Mouse (Mus musculus) megakaryocyte, embryonic 14.5 days (primary cell): ENCODE measurements at regions not wholly inside any gene's neighbourhood (a gene's known extent, or its start where the extent isn't known, plus 50 kb on each side); places are given as distances from the start of the nearest gene placed in this dataset.

Experiments
- H3K27me3 ChIP-seq: replicated peaks from 2 replicates; pipeline ENCODE3; 2012; ENCODE audit warnings: inconsistent platforms
- H3K36me3 ChIP-seq: replicated peaks from 2 replicates; pipeline ENCODE3; 2012; ENCODE audit warnings: low read length, inconsistent platforms, mixed read lengths
- H3K4me1 ChIP-seq: 2 replicates; pipeline ENCODE4 v1.6.1; 2012; ENCODE audit warnings: inconsistent platforms
- H3K4me3 ChIP-seq: replicated peaks from 2 replicates; pipeline ENCODE3; 2012; ENCODE audit warnings: moderate library complexity, mild to moderate bottlenecking, inconsistent platforms
- H3K9me3 ChIP-seq: 2 replicates; pipeline ENCODE4 v1.6.1; 2012; ENCODE audit warnings: inconsistent platforms
- FLI1 ChIP-seq: IDR thresholded peaks from 2 replicates; pipeline ENCODE4 v1.6.1; 2012; ENCODE audit warnings: low read length, inconsistent platforms, mixed read lengths
- GATA1 ChIP-seq: IDR thresholded peaks from 3 replicates; pipeline ENCODE4 v1.6.1; 2012; ENCODE audit warnings: mixed read lengths, low read length, inconsistent platforms, borderline replicate concordance

DNA sequence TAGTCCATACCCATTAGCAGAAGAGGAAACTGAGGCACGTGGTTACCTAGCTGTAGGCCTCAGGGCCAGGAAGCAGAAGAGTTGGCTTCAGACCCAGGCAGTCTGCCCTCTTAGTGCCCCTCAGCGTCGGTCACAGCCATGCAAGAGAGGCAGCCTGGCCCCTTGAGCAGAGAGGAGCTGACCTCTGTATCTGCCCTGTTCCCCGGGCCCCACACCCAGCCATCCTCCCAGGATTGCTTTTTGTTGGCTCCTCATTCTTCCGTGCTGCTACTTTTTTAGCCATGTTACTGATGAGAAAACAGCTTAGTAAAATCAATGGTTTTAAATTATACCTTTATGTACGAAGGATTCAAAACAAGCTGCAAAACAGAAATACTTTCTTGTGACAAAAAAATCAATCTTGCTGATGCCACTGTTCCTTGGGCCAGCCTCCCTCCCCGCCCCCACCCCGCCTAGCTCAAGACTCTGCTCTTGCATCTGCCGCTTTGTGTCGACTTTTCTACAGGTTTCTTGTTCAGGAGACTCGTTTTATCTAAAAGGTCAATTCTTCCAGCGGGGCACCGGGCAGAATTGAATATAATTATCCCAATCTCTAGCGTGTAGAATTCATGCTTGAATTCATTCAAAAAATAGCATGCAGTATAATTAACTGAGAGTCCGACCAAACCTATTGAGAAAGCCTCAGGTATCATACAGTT, 70.8 kb downstream of the Sall1 start:
- Histone ChIP-seq H3K4me1 (no peaks in the 10 kb centered on the region), H3K27me3 (no peaks in the 10 kb centered on the region), H3K9me3 (peaks cover 9% of the 10 kb centered on the region; the same call in 1 of the 2 replicates), H3K4me3 (no peak overlapping the region), H3K36me3 (no peaks in the 10 kb centered on the region)
- TF ChIP-seq GATA1 = no peak
- TF ChIP-seq FLI1 = no peak

DNA sequence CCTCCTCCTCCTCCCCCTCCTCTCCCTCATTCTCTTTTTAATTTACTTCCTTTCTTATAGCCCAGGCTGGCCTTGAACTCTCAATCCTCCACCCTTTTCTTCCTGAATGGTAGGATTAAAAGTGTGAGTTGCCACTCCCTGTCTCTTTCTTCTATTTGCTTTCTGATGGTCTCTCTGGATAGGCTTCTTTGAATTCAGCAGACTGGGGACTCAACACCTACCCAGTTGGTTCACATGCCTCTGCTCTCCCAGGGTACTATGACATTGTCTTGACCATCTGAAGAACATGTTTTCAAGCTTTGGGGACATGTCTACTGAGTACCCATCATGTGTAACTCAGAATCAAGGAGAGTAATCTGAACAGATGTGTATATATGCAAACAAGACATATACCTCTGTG, 85.1 kb downstream of the Sall1 start:
- Histone ChIP-seq H3K27me3 (no peaks in the 10 kb centered on the region), H3K36me3 (no peaks in the 10 kb centered on the region), H3K4me1 (no peaks in the 10 kb centered on the region), H3K9me3 (peaks cover 35% of the 10 kb centered on the region), H3K4me3 (no peak overlapping the region)
- TF ChIP-seq GATA1 = no peak
- no peak for TF ChIP-seq FLI1

- Histone ChIP-seq H3K9me3 (peaks cover 59% of the 10 kb centered on the region), H3K4me1 (no peaks in the 10 kb centered on the region), H3K4me3 (no peak overlapping the region), H3K36me3 (no peaks in the 10 kb centered on the region), H3K27me3 (no peaks in the 10 kb centered on the region)
- no peak for TF ChIP-seq FLI1
- TF ChIP-seq GATA1 = no peak
Observed at GRCm38 (mm10) chr8:88953178-88953577, 90.8 kb downstream of the Sall1 start.

GRCm38 (mm10) chr8:88951829-88952155, 92.2 kb downstream of the Sall1 start:
- H3K9me3 ChIP-seq = peaks cover 54% of the 10 kb centered on the region
- H3K27me3 ChIP-seq = no peaks in the 10 kb centered on the region
- no peak overlapping the region for H3K4me3 ChIP-seq
- TF ChIP-seq FLI1 = no peak
- no peaks in the 10 kb centered on the region for H3K36me3 ChIP-seq
- no peaks in the 10 kb centered on the region for H3K4me1 ChIP-seq

DNA sequence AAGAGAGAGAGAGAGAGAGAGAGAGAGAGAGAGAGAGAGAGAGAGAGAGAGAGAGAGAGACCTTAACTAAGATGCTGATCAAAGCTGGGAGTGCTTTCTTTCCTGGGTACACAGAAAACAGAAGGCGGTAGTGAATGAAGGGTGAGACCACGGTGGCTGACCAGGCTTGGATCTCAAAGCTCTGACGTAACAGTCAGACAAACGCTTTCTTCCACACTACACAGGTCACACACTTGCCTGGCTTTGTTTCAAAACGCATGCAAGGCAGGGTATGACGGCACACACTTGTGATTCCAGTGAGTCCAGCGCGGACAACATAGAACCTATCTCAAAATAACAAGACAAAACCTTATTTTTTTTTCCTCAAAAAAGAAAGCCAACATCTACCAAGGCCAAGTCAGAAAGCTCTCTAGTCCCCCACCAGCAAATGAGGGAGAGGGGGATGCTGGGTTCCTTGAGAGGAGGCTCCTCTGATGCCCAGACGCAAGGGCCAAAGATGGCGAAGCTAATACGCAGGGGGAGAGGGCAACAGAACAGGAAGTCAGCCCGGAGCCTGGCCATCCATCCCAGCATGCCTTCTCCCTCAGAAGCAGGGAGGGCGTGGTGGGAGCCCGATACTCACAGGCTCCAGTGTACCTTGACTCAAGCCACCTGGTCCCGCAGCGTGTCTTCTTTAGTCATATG, 92.7 kb downstream of the Sall1 start:
- Histone ChIP-seq H3K9me3 (peaks cover 52% of the 10 kb centered on the region), H3K27me3 (no peaks in the 10 kb centered on the region), H3K4me1 (no peaks in the 10 kb centered on the region), H3K4me3 (no peak overlapping the region), H3K36me3 (no peaks in the 10 kb centered on the region)
- TF ChIP-seq GATA1 (no peak), FLI1 (no peak)

DNA sequence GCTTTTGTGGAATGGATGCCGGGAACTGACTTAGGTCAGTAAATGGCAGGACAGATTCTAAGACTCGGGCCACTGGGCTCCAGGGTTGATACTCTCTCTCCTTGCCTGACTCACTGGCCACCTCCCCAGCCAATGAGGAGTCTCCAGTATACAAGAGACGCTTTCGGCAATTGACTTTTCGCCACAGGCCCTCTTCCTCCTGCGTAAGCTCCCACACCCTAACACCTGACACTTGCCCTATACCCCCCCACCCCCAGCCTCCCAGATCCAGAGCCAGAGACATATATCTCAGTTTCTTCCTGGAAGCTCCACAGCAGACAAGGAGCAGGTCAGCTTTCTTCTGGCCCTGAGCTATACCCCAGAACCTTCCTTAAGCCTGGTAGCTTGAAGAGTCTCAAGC, 94.0 kb downstream of the Sall1 start:
- peaks cover 43% of the 10 kb centered on the region for H3K9me3 ChIP-seq
- H3K4me1 ChIP-seq = no peaks in the 10 kb centered on the region
- no peaks in the 10 kb centered on the region for H3K36me3 ChIP-seq
- H3K27me3 ChIP-seq = no peaks in the 10 kb centered on the region
- no peak overlapping the region for H3K4me3 ChIP-seq
- TF ChIP-seq FLI1 = no peak
- TF ChIP-seq GATA1 = no peak

DNA sequence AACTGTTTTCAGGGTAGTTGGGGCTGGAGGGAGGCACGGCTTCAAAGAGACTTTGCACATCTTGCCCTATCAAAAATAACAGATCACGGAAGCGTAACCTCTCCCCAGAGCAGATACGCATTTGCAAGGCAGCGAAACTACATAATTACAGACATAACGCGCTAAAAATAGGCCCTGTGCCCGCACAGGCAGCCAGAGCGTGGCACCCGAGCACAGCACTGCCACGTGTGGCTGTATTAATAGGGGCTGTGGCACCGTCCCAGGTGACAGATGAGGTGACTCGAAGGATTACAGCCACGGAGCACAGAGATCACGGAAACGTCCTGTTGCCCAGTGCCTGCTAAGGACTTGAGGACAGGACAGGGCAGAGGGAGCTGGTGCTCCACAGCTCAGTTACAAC, 95.0 kb downstream of the Sall1 start:
- H3K9me3 ChIP-seq = peaks cover 34% of the 10 kb centered on the region
- no peaks in the 10 kb centered on the region for H3K4me1 ChIP-seq
- H3K36me3 ChIP-seq = no peaks in the 10 kb centered on the region
- H3K4me3 ChIP-seq = peak overlapping the region; percentile 23
- TF ChIP-seq GATA1 (no peak), FLI1 (no peak)
- H3K27me3 ChIP-seq = no peaks in the 10 kb centered on the region

DNA sequence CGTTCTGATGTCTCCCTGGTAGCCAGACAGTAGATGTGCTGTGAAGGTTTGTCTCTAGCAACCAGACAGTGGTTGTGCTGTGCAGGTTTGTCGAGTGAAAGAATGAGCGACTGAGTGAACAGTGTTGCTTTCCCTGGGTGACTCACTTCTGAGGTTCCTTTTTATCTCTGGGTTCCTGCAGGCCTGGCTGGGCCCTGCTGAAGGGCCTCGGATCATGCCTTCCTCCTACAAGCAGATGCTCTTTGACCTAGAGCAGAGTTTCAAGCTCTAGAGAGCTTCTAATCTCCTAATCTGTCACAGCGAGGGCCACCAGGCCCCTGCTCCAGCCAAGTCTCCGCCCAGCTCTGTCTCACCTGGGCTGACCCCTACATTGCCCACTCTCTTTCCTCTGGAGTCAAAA, 95.6 kb downstream of the Sall1 start:
- Histone ChIP-seq H3K36me3 (no peaks in the 10 kb centered on the region), H3K9me3 (peaks cover 28% of the 10 kb centered on the region), H3K4me3 (no peak overlapping the region), H3K4me1 (no peaks in the 10 kb centered on the region), H3K27me3 (no peaks in the 10 kb centered on the region)
- TF ChIP-seq GATA1 (no peak), FLI1 (no peak)

GRCm38 (mm10) chr8:88947384-88947783, 96.6 kb downstream of the Sall1 start:
- Histone ChIP-seq H3K4me1 (no peaks in the 10 kb centered on the region), H3K4me3 (no peak overlapping the region), H3K27me3 (no peaks in the 10 kb centered on the region), H3K36me3 (no peaks in the 10 kb centered on the region), H3K9me3 (peaks cover 26% of the 10 kb centered on the region)
- TF ChIP-seq FLI1 (no peak), GATA1 (no peak)

- H3K27me3 ChIP-seq = no peaks in the 10 kb centered on the region
- no peaks in the 10 kb centered on the region for H3K36me3 ChIP-seq
- H3K4me1 ChIP-seq = no peaks in the 10 kb centered on the region
- H3K4me3 ChIP-seq = no peak overlapping the region
- H3K9me3 ChIP-seq = peaks cover 27% of the 10 kb centered on the region
- no peak for TF ChIP-seq GATA1
- no peak for TF ChIP-seq FLI1
Observed at GRCm38 (mm10) chr8:88945656-88946055, 98.3 kb downstream of the Sall1 start.
